Mouse (Mus musculus) bone marrow macrophage, adult 2 months (primary cell): ENCODE results near the gene Shc2. TPM values are rescaled to one million over a fixed set of nuclear protein-coding genes. Genes with fewer than 3 reads are reported as not detected.
A peak's percentile ranks its signal among the peaks of the same experiment; 100 is the strongest.

Experiments used
- H3K27ac ChIP-seq: 2 replicates; pipeline ENCODE4 v1.5.1; 2012; ENCODE audit warnings: low read depth, low read length; ENCODE audit not compliant: insufficient read depth
- H3K4me1 ChIP-seq: 2 replicates; pipeline ENCODE4 v1.6.1; 2012; ENCODE audit warnings: low read length; ENCODE audit not compliant: control insufficient read depth, insufficient read depth
- H3K4me3 ChIP-seq: 2 replicates; pipeline ENCODE4 v1.5.1; 2012; ENCODE audit warnings: mild to moderate bottlenecking, low read length, moderate library complexity; ENCODE audit not compliant: insufficient read depth
- CTCF ChIP-seq: IDR thresholded peaks from 2 replicates; pipeline ENCODE4 v1.5.1; 2012; ENCODE audit warnings: low read depth, mild to moderate bottlenecking, low read length, moderate library complexity
- POLR2A ChIP-seq: IDR thresholded peaks from 2 replicates; pipeline ENCODE4 v1.6.1; 2012; ENCODE audit warnings: mild to moderate bottlenecking, low read depth, low read length, borderline replicate concordance
- polyA plus RNA-seq: library from polyadenylated mRNA; stranded (reverse); fragments of >200 nt; gene quantifications from 2 replicates; pipeline ENCODE4 v1.2.4, GENCODE M21; 2012; ENCODE audit not compliant: missing spikeins, insufficient read depth, insufficient read length

Shc2 gene
- polyA plus RNA-seq, 1 experiment: 0.71 TPM

DNA sequence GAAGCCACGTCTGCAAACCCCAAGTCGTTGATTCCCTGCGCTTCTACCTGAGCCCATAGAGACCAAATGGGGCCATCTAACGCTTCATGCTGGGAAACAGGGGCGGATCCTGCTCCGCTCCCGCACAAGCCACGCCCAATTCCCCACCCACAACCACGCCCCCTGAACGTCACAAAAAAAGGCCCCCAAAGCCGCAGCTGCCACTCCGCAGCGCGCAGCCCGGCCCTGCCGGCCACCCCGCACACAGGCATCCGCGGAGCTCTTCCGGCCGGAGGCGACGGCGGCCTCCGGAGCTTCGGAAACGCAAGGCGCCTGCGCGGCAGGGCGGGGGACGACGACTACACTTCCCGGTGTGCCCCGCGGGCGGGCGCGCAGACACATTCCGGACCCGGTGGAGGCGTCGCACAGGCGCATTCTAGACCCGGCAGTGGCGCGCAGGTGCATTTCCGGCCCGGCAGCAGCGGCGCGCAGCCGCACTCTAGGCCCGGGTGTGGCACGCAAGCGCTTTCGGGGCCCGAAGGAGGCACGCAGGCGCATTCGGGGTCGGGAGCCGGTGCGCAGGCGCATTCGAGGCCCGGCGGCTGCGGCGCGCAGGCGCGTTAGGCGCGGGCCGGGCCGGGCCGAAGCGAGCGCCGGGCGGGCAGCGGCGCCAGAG, 44.0 kb upstream of the Shc2 start, which contains the start of gene Cdc34:
TSS of gene Cdc34 (plus strand) at position 605 of the 655 bp plus-strand sequence.
- Histone ChIP-seq H3K27ac (peak within 1 kb of the TSS; percentile 82), H3K4me3 (peak within 1 kb of the TSS; percentile 97), H3K4me1 (peaks cover 17% of the 10 kb centered on the region)
- no peak for TF ChIP-seq CTCF
- no peak for TF ChIP-seq POLR2A

DNA sequence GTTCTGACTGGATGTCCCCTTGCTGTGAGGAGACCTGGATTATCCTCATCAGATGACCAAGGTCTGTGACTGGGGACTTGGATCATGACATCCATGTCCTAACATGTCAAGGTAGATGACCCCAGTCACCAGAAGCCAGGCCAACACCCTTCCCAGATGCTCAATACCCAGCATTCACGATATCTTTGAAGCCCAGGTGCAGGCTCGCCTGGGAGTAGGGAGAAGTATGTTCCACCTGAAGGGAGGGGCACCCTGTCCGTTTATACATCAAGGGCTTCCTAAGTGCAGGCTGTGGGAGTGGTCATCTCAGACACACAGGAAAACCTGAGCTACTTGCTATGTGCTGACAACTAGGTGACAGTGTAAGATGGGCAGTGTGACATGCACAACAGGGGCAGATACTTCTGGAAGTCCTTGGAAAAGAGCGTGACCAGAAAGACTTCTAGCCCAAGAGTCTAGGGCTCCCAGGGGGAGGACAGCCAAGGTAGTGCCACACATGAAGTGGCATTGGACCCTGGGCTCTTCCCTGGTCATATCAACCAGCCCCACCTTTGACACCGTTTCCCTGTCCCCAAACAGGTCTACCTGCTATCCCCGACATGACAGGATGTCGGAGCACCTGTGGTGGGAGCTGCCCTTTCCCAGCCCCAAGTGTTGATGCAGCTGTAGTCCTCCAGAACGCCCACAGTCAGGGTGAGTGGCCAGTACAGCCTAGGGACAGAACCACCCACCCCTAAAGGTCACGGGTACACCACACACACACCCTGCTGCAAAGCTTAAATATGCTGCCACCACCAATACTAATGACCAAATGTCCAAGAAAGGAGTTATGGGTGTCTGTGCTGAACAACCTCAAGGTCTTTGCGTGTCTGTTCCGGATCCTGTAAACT, 43.1 kb upstream of the Shc2 start:
- H3K4me1 ChIP-seq: peaks cover 17% of the 10 kb centered on the region
- TF ChIP-seq POLR2A (no peak), CTCF (no peak)
- peak overlapping the region; percentile 44 for H3K27ac ChIP-seq
- H3K4me3 ChIP-seq: peak overlapping the region; percentile 97

DNA sequence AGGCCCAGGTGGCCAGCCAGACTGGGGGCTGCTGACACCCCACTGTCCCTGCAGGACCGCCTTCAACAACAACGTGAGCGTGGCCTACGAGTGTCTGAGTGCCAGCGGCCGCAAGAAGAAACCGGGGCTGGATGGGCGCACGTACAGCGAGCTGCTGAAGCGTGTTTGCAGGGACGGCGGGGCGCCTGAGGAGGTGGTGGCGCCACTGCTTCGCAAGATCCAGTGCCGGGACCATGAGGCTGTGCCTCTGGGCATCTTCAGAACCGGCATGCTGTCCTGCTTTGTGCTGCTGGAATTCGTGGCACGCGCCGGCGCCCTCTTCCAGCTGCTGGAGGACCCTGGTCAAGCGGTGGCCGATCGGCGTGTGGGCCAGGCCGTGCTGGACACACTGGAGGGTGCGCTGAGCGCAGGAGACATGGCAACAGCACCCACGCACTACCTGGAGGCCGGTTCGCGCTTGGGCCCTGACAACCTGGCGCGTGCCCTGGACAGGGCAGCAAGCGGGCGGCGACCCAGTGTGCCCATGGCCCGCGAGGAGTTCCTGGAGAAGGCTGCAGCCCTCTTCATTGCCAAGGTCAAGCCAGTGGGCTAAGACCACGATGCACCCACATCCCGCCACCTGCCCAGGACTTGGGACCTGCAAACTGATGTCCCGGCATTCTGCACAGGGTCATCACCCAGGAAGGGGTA, 37.8 kb upstream of the Shc2 start:
- Histone ChIP-seq H3K4me3 (no peak overlapping the region), H3K27ac (no peak overlapping the region)
- TF ChIP-seq POLR2A: no peak
- TF ChIP-seq CTCF: no peak

DNA sequence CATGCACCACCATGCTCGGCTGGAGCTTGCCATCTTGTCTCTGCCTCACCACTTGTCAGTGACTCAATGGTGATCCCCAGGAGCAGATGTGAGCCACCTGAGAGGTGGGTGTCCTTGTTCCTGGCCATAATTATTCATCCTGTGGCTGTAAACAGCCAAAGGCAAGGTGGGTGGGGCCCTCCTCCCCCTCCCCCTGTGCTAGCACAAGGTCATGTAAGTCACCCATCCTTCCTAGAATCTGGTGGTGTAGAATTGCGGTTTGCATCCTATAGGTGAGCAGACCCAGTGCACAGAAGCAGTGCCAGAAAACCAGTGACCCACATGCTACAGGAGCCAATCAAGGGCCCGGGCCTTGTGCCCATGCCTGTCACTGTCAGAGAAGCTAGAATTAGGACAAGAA, 35.3 kb upstream of the Shc2 start:
- TF ChIP-seq CTCF: no peak
- TF ChIP-seq POLR2A: no peak
- H3K27ac ChIP-seq: no peak overlapping the region
- H3K4me3 ChIP-seq: no peak overlapping the region
- H3K4me1 ChIP-seq: peaks cover 9% of the 10 kb centered on the region

More for the DNA sequence above, 37.8 kb upstream of the Shc2 start:
- H3K4me1 ChIP-seq: peaks cover 8% of the 10 kb centered on the region

DNA sequence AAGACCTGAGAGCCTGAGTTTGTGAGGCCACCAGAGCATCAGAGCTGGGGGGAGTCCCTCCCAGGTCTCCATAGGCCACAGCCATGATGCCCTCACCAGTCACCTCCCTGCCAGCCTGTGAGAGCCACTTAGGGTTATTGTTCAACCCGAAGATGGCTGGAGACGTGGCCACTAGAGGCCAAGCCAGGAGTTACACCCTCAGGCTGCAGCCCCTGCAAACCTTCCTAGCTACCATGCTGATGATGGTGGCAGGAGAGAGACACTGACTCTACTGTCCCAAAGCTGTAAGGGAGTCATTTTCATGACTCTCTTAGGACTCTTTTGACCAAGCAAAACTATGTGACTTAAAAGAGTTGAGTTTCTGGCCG, 34.4 kb upstream of the Shc2 start:
- TF ChIP-seq CTCF (no peak), POLR2A (no peak)
- peaks cover 9% of the 10 kb centered on the region for H3K4me1 ChIP-seq
- H3K4me3 ChIP-seq: no peak overlapping the region
- H3K27ac ChIP-seq: no peak overlapping the region

DNA sequence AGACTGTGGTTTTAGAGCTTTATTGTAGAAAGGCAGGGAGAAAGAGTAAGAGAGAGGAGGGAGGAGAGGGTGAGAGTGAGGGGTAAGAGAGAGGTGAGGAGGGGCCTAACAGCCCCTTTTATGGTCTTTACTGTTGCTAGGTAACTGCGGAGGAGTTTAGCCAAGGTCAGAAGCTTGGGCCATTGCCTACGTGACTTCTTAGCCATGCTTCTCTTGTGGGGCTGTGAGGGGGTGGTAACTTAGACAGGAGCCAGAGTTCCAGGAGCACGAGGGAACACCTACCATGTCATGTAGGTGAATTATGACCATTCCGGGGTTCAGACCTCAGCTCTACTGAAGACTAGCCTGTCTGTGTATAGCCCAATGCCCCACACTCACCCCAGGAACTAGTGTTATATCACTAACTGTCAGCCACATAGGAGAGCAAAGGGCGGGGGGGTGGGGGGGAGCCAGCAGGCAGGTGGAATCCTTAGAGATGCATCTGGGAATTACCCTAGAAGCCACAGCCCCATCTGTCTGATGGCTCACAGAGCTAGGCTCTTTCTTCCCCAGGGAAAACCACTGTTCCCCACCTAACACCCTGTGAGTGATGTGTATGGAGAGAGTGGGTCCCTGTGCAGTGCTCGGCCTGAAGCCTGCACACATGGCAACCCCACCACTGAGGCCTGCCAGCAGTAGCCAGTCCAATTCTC, 33.8 kb upstream of the Shc2 start:
- Histone ChIP-seq H3K4me1 (peaks cover 9% of the 10 kb centered on the region), H3K27ac (no peak overlapping the region), H3K4me3 (no peak overlapping the region)
- TF ChIP-seq POLR2A: no peak
- no peak for TF ChIP-seq CTCF

DNA sequence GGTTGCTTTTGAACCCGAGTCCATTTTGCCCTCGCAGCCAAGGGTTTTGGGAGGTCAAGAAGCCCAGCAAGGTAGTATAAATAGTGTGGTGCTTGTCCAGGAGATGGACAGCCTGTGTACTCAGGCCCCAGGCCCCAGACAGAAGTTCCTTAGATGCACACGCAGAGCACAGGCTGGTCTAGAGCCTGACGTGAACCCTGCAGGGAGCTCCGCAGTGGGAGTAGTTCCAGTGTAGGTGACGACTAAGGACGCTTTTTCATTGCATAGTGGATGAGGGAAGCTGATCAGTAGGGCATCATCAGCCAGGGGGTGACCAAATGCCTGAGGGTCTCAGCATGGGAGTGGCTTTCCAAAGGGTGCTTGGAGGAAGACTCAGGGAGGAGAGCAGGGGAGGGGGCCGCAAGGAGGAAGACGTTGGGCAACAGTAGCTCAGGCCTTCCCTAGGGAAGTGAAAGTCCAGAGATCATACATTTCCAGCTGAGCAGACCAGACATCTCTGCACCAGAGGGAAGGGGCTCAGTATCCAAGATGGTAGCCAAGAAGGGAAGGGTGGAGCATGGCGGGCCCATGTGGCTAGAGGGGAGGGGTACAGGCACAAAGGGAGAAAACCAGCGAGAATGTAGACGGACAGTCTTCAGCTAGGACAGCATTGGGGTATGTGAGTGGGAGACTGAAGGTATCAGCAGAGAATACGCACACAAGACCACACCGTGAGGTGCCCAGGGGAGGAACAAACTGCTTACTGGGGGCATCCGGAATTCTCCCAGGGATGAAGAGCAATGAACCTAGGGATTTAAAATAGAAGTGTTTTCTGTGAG, 32.6 kb upstream of the Shc2 start:
- Histone ChIP-seq H3K4me1 (peaks cover 18% of the 10 kb centered on the region), H3K27ac (peak overlapping the region; percentile 58), H3K4me3 (peak overlapping the region; percentile 80)
- TF ChIP-seq CTCF (no peak), POLR2A (no peak)

DNA sequence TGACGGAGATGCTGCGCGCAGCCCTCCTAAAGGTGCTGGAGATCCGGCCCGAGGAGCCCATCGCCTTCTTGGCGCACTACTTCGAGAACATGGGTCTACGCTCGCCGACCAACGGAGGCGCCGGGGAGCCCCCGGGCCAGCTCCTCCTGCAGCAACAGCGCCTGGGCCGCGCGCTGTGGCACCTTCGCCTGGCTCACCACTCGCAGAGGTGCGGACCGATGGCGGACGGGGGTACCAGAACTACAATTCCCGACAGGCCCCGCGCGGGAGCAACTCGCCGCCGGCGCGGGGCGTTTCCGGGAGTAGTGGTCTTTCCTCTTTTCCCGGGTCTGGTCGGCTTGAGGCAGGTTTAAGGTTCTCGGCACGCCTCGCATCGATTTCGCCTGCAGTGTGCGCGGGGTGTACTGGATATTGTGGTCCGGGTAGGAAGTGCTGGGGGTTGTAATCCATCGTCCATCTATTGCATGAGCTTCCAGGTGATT, 31.9 kb upstream of the Shc2 start:
- peak overlapping the region; percentile 58 for H3K27ac ChIP-seq
- H3K4me3 ChIP-seq: peak overlapping the region; percentile 80
- TF ChIP-seq CTCF: no peak
- no peak for TF ChIP-seq POLR2A
- H3K4me1 ChIP-seq: peaks cover 18% of the 10 kb centered on the region
